Mouse (Mus musculus): ENCODE data around the gene Sh3glb1. TPM values are rescaled to one million over a fixed set of nuclear protein-coding genes. Genes with fewer than 3 reads are reported as not detected.

Gene Sh3glb1
- polyA plus RNA-seq, 1 experiment from 2014 or later = 152 TPM

GRCm38 (mm10) chr3:144639387-144639786 is 80.7 kb downstream of the Sh3glb1 start:
- H3K36me3 ChIP-seq = no peaks in the 10 kb centered on the region
- no peak for ATAC-seq (replicated peaks; ENCODE audit: insufficient number of reproducible peaks, insufficient read depth, low FRiP score, low read depth)
- H3K27ac ChIP-seq = no peak overlapping the region
- H3K4me2 ChIP-seq = no peak overlapping the region
- 72% methylated on average over 3 of the region's 3 CpGs for WGBS
- no peak overlapping the region for H3K9ac ChIP-seq
- no peaks in the 10 kb centered on the region for H3K27me3 ChIP-seq
- H3K4me3 ChIP-seq = no peak overlapping the region
- H3K9me3 ChIP-seq (replicated peaks) = no peaks in the 10 kb centered on the region
- H3K4me1 ChIP-seq (replicated peaks) = peaks cover 16% of the 10 kb centered on the region

GRCm38 (mm10) chr3:144638110-144638509 is 82.0 kb downstream of the Sh3glb1 start:
- Histone ChIP-seq H3K9ac (no peak overlapping the region), H3K4me1 (replicated peaks) (peaks cover 3% of the 10 kb centered on the region), H3K36me3 (no peaks in the 10 kb centered on the region), H3K9me3 (replicated peaks) (no peaks in the 10 kb centered on the region), H3K4me2 (no peak overlapping the region), H3K27me3 (no peaks in the 10 kb centered on the region), H3K4me3 (no peak overlapping the region), H3K27ac (no peak overlapping the region)
- no peak for ATAC-seq (replicated peaks; ENCODE audit: insufficient number of reproducible peaks, insufficient read depth, low FRiP score, low read depth)
- 85% methylated on average over 4 of the region's 4 CpGs for WGBS

GRCm38 (mm10) chr3:144635236-144635635 is 84.9 kb downstream of the Sh3glb1 start:
- 86% methylated on average over 5 of the region's 5 CpGs for WGBS
- Histone ChIP-seq H3K27ac (no peak overlapping the region), H3K4me2 (no peak overlapping the region), H3K4me1 (replicated peaks) (no peaks in the 10 kb centered on the region), H3K9me3 (replicated peaks) (no peaks in the 10 kb centered on the region), H3K4me3 (no peak overlapping the region), H3K27me3 (no peaks in the 10 kb centered on the region), H3K36me3 (no peaks in the 10 kb centered on the region), H3K9ac (no peak overlapping the region)
- no peak for ATAC-seq (replicated peaks; ENCODE audit: insufficient number of reproducible peaks, insufficient read depth, low FRiP score, low read depth)

Other genes starting within 250 kb of the Sh3glb1 start
- 6.1 and 6.9 TPM in 2 replicates for gene Hs2st1, start 150.2 kb downstream of the Sh3glb1 start, polyA plus RNA-seq (2015; fragmentation: Nextera tagmentation; extraction: Ambion mirVana)
- 415 and 448 TPM in 2 replicates for gene Selenof, start 150.0 kb downstream of the Sh3glb1 start, polyA plus RNA-seq (2015; fragmentation: Nextera tagmentation; extraction: Ambion mirVana)
- gene Clca3a1, start 40.6 kb upstream of the Sh3glb1 start, polyA plus RNA-seq (2015; fragmentation: Nextera tagmentation; extraction: Ambion mirVana) = 17.3 and 19.6 TPM in 2 replicates
- gene Clca3a2, start 99.2 kb upstream of the Sh3glb1 start, polyA plus RNA-seq (2015; fragmentation: Nextera tagmentation; extraction: Ambion mirVana) = 7.5 and 15.0 TPM in 2 replicates
- gene Clca3b, start 129.0 kb upstream of the Sh3glb1 start, polyA plus RNA-seq (2015; fragmentation: Nextera tagmentation; extraction: Ambion mirVana) = 0.09 TPM in 1 of 2 replicates, not detected in the other
- gene Clca4b, start 212.2 kb upstream of the Sh3glb1 start, polyA plus RNA-seq (2015; fragmentation: Nextera tagmentation; extraction: Ambion mirVana) = not detected in 2 replicates

Measured in heart, embryonic 15.5 days (tissue).